Mouse (Mus musculus): ENCODE data around the gene Tgif2lx2. TPM values are rescaled to one million over a fixed set of nuclear protein-coding genes. Genes with fewer than 3 reads are reported as not detected.
"Not testable (repeated sequence)": the region's sequence is repeated elsewhere in the genome, so short reads cannot be mapped to it uniquely, and the experiment has no call there.

Gene Tgif2lx2
- not detected in 2 replicates for polyA plus RNA-seq (2012; rRNA removed)
- polyA plus RNA-seq (2014; fragmentation: Nextera tagmentation; extraction: Ambion mirVana) = not detected in 2 replicates

DNA sequence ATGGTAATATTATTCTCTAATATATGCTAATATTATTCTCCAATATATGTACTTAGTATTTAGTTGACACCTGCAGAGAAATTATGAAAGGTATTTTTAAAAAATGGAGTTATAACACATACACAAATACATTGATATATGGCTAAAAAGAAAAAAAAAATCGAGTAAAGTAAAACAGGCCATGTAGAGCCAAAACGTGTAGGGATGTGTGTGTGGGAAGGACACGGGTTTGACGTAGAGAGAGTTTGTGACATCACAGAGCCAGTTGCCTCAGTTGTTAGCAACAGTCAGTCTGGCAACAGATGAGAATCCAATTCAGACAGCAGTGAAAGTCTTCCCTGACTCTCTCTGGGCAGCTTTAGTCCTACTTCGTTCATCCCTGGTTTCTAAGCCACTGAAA is at the start of gene Tgif2lx2:
Gene Tgif2lx2, plus strand, starts transcription at position 301 of the 400 bp plus-strand sequence.
- ATAC-seq (ENCODE audit: insufficient read depth); H3K27ac ChIP-seq; H3K9ac ChIP-seq (replicated peaks); H3K27me3 ChIP-seq (ENCODE audit: control insufficient read depth, insufficient read depth, low read length); H3K4me3 ChIP-seq (ENCODE audit: insufficient read depth in 1 of 2, low read depth in 2 of 2, low read length in 2 of 2); H3K4me1 ChIP-seq (replicated peaks; ENCODE audit: control insufficient read depth in 2 of 2, insufficient read depth in 2 of 2, low read length in 1 of 2); H3K4me2 ChIP-seq (ENCODE audit: low read depth); H3K9me3 ChIP-seq (ENCODE audit: control insufficient read depth, low read length); H3K36me3 ChIP-seq (replicated peaks; ENCODE audit: control insufficient read depth, insufficient read depth, low read depth); DNase-seq (ENCODE audit: low read depth in 3 of 3, low spot score in 3 of 3): not testable (repeated sequence)
- WGBS (ENCODE audit: insufficient replicate concordance) = no CpG with 5 or more reads among the region's 5 CpGs

Other genes starting within 250 kb of the Tgif2lx2 start
- not detected in 2 replicates for gene Tgif2lx1, start 53.5 kb downstream of the Tgif2lx2 start, polyA plus RNA-seq (2012; rRNA removed)
- gene Tgif2lx1, start 53.5 kb downstream of the Tgif2lx2 start, polyA plus RNA-seq (2014; fragmentation: Nextera tagmentation; extraction: Ambion mirVana) = not detected in 2 replicates

Data from liver, embryonic 14.5 days (tissue).